Mouse (Mus musculus): ENCODE results near the gene Evl.

DNA sequence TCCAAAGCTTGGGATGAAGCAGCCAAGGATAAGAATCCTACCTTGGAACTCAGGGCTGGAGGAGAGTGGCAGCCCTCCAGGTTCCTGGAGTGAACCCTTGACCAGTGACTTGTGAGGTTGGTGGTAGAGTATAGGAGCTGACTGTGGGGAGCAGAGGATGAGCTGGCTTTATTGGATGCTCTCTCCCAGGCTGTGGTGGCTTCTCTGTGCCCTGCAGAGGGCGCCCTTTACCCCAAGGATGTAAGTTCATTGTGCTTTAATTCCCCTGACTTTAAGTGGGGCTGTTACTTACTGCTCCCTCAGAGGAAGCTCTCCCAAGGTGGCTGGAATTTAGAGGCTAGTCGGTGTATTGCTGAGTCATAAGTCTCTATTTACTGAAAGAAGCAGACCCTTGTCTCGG, 58.6 kb downstream of the Evl start:
- TF ChIP-seq POLR2A (IDR thresholded peaks at IDR 0.05; ENCODE audit: borderline replicate concordance, low read depth, low read length): no peak
- TF ChIP-seq CTCF (IDR thresholded peaks at IDR 0.05; ENCODE audit: low read depth, low read length): peak; percentile 81
